Mouse (Mus musculus) E14TG2a.4 (cell line): ENCODE data around the gene Iba57.

Experiments
- H3K27me3 ChIP-seq: 2 replicates; pipeline ENCODE4 v1.6.1; 2014; ENCODE audit warnings: low read length, control low read depth; ENCODE audit not compliant: insufficient read depth
- H3K36me3 ChIP-seq: 2 replicates; pipeline ENCODE4 v1.6.1; 2014; ENCODE audit warnings: low read length, control low read depth; ENCODE audit not compliant: insufficient read depth
- H3K4me1 ChIP-seq: replicated peaks from 2 replicates; pipeline ENCODE4 v1.6.1; 2014; ENCODE audit warnings: low read depth, low read length, control low read depth
- H3K4me3 ChIP-seq: replicated peaks from 2 replicates; pipeline ENCODE4 v1.5.1; 2014; ENCODE audit warnings: mild to moderate bottlenecking, low read length
- H3K9me3 ChIP-seq: 2 replicates; pipeline ENCODE4 v1.6.1; 2014; ENCODE audit warnings: low read length, control low read depth
- CTCF ChIP-seq: conservative IDR thresholded peaks from 2 replicates; pipeline ENCODE4 v1.5.1; 2014; ENCODE audit warnings: low read length
- NANOG ChIP-seq: IDR thresholded peaks from 2 replicates; pipeline ENCODE4 v1.6.1; 2014; ENCODE audit warnings: borderline replicate concordance, low read length, mixed read lengths
- POU5F1 ChIP-seq: IDR thresholded peaks from 2 replicates; pipeline ENCODE4 v1.6.1; 2014; ENCODE audit warnings: low read length, borderline replicate concordance

Iba57 gene

GRCm38 (mm10) chr11:59202081-59202995 lies 38.8 kb upstream of the Iba57 start, which contains the start of gene Mrpl55:
Gene Mrpl55, plus strand, starts transcription at chr11:59202486.
- no peak for TF ChIP-seq POU5F1
- TF ChIP-seq NANOG: no peak
- TF ChIP-seq CTCF: no peak
- no peaks in the 10 kb centered on the region for H3K9me3 ChIP-seq
- peak within 1 kb of the TSS; percentile 89 for H3K4me3 ChIP-seq
- peaks cover 36% of the 10 kb centered on the region for H3K36me3 ChIP-seq
- peaks cover 17% of the 10 kb centered on the region for H3K4me1 ChIP-seq
- H3K27me3 ChIP-seq: peaks cover 7% of the 10 kb centered on the region

- H3K27me3 ChIP-seq: peaks cover 7% of the 10 kb centered on the region
These were observed 37.9 kb upstream of the Iba57 start for GRCm38 (mm10) chr11:59201216-59202002.

GRCm38 (mm10) chr11:59196230-59196629 lies 32.7 kb upstream of the Iba57 start:
- peaks cover 14% of the 10 kb centered on the region for H3K4me1 ChIP-seq
- no peak for TF ChIP-seq POU5F1
- no peak for TF ChIP-seq CTCF
- TF ChIP-seq NANOG: no peak
- H3K36me3 ChIP-seq: no peaks in the 10 kb centered on the region
- peaks cover 13% of the 10 kb centered on the region for H3K27me3 ChIP-seq
- H3K9me3 ChIP-seq: no peaks in the 10 kb centered on the region
- no peak overlapping the region for H3K4me3 ChIP-seq

More at GRCm38 (mm10) chr11:59201216-59202002, 37.9 kb upstream of the Iba57 start:
- Histone ChIP-seq H3K36me3 (peaks cover 27% of the 10 kb centered on the region), H3K4me1 (peaks cover 17% of the 10 kb centered on the region), H3K9me3 (no peaks in the 10 kb centered on the region), H3K4me3 (peak overlapping the region; percentile 89)
- TF ChIP-seq POU5F1 (no peak), CTCF (no peak), NANOG (no peak)

GRCm38 (mm10) chr11:59192059-59192386 lies 28.5 kb upstream of the Iba57 start, which contains the start of gene Guk1:
Gene Guk1, minus strand, starts transcription at chr11:59192212.
- Histone ChIP-seq H3K9me3 (no peaks in the 10 kb centered on the region), H3K4me1 (peaks cover 46% of the 10 kb centered on the region), H3K4me3 (peak within 1 kb of the TSS; percentile 90), H3K27me3 (peaks cover 9% of the 10 kb centered on the region), H3K36me3 (peaks cover 24% of the 10 kb centered on the region)
- TF ChIP-seq POU5F1 (no peak), CTCF (no peak), NANOG (no peak)

- peaks cover 30% of the 10 kb centered on the region for H3K36me3 ChIP-seq
- no peaks in the 10 kb centered on the region for H3K9me3 ChIP-seq
- no peak for TF ChIP-seq CTCF
- no peak for TF ChIP-seq POU5F1
- TF ChIP-seq NANOG: no peak
- H3K4me1 ChIP-seq: peaks cover 51% of the 10 kb centered on the region
- H3K27me3 ChIP-seq: peaks cover 9% of the 10 kb centered on the region
- H3K4me3 ChIP-seq: peak overlapping the region; percentile 90
These were observed 27.9 kb upstream of the Iba57 start for GRCm38 (mm10) chr11:59191231-59192058.

GRCm38 (mm10) chr11:59187706-59188105 lies 24.2 kb upstream of the Iba57 start:
- Histone ChIP-seq H3K4me3 (no peak overlapping the region), H3K36me3 (peaks cover 67% of the 10 kb centered on the region), H3K27me3 (no peaks in the 10 kb centered on the region), H3K4me1 (peaks cover 65% of the 10 kb centered on the region), H3K9me3 (no peaks in the 10 kb centered on the region)
- TF ChIP-seq NANOG (no peak), CTCF (no peak), POU5F1 (no peak)

GRCm38 (mm10) chr11:59185490-59185889 lies 22.0 kb upstream of the Iba57 start:
- no peak overlapping the region for H3K4me3 ChIP-seq
- no peaks in the 10 kb centered on the region for H3K27me3 ChIP-seq
- no peaks in the 10 kb centered on the region for H3K9me3 ChIP-seq
- H3K36me3 ChIP-seq: peaks cover 79% of the 10 kb centered on the region
- peaks cover 56% of the 10 kb centered on the region for H3K4me1 ChIP-seq
- no peak for TF ChIP-seq CTCF
- TF ChIP-seq POU5F1: no peak
- TF ChIP-seq NANOG: no peak
